Mouse (Mus musculus): Measurements from ENCODE around the gene Fuca2. TPM values are rescaled to one million over a fixed set of nuclear protein-coding genes. Genes with fewer than 3 reads are reported as not detected.

Gene Fuca2
- total and polyA plus RNA-seq, 2 experiments from 2014 or later: 11.3 to 45.7 TPM

- Histone ChIP-seq H3K36me3 (ENCODE audit: insufficient read depth) (no peaks in the 10 kb centered on the region), H3K27me3 (ENCODE audit: insufficient read depth, low read length) (peaks cover 5% of the 10 kb centered on the region), H3K4me2 (ENCODE audit: low read depth) (peak overlapping the region; percentile 99), H3K9me3 (ENCODE audit: low read length) (no peaks in the 10 kb centered on the region), H3K9ac (peak overlapping the region; percentile 66), H3K4me3 (ENCODE audit: low read depth, low read length) (peak overlapping the region; percentile 62), H3K27ac (ENCODE audit: low read depth, low read length) (no peak overlapping the region), H3K4me1 (ENCODE audit: insufficient read depth) (0 out of 2 replicates have a peak, but pooled peaks cover 5% of the 10 kb centered on the region)
- DNase-seq (no peak), ATAC-seq (peak; percentile 2; the same call in 1 of the 2 replicates)
- no peak for TF ChIP-seq CTCF (IDR thresholded peaks at IDR 0.05; ENCODE audit: low read depth)
- WGBS: 15% methylated on average over 17 of the region's 17 CpGs
Observed at GRCm38 (mm10) chr10:13473287-13473832, 26.0 kb upstream of the Fuca2 start.

- H3K36me3 ChIP-seq (ENCODE audit: insufficient read depth): no peaks in the 10 kb centered on the region
- H3K4me2 ChIP-seq (ENCODE audit: low read depth): peak within 1 kb of the TSS; percentile 99
- no peaks in the 10 kb centered on the region for H3K9me3 ChIP-seq (ENCODE audit: low read length)
- H3K27me3 ChIP-seq (ENCODE audit: insufficient read depth, low read length): peaks cover 5% of the 10 kb centered on the region
- H3K4me3 ChIP-seq (ENCODE audit: low read depth, low read length): peak within 1 kb of the TSS; percentile 62
- 0 out of 2 replicates have a peak, but pooled peaks cover 5% of the 10 kb centered on the region for H3K4me1 ChIP-seq (ENCODE audit: insufficient read depth)
- H3K27ac ChIP-seq (ENCODE audit: low read depth, low read length): no peak within 1 kb of the TSS; the same call in 1 of the 2 replicates
- DNase-seq: peak; percentile 26
- no peak for TF ChIP-seq CTCF (IDR thresholded peaks at IDR 0.05; ENCODE audit: low read depth)
- peak; percentile 84 for ATAC-seq
- H3K9ac ChIP-seq: peak within 1 kb of the TSS; percentile 66
- WGBS: 2% methylated on average over 70 of the region's 71 CpGs
Observed at GRCm38 (mm10) chr10:13473833-13474567, 25.3 kb upstream of the Fuca2 start, which contains the start of gene Phactr2. Gene Phactr2, minus strand, starts transcription at chr10:13474412.

GRCm38 (mm10) chr10:13474568-13474955 lies 24.8 kb upstream of the Fuca2 start:
- no peaks in the 10 kb centered on the region for H3K36me3 ChIP-seq (ENCODE audit: insufficient read depth)
- 10% methylated on average over 10 of the region's 10 CpGs for WGBS
- no peak for DNase-seq

GRCm38 (mm10) chr10:13475121-13475520 lies 24.2 kb upstream of the Fuca2 start:
- H3K36me3 ChIP-seq (ENCODE audit: insufficient read depth): no peaks in the 10 kb centered on the region
- H3K9ac ChIP-seq: no peak overlapping the region
- H3K4me3 ChIP-seq (ENCODE audit: low read depth, low read length): no peak overlapping the region
- DNase-seq (no peak), ATAC-seq (no peak)
- no peaks in the 10 kb centered on the region for H3K9me3 ChIP-seq (ENCODE audit: low read length)
- WGBS: 45% methylated on average over 7 of the region's 7 CpGs
- no peak for TF ChIP-seq CTCF (IDR thresholded peaks at IDR 0.05; ENCODE audit: low read depth)
- H3K27ac ChIP-seq (ENCODE audit: low read depth, low read length): no peak overlapping the region
- H3K4me2 ChIP-seq (ENCODE audit: low read depth): no peak overlapping the region
- 0 out of 2 replicates have a peak, but pooled peaks cover 5% of the 10 kb centered on the region for H3K4me1 ChIP-seq (ENCODE audit: insufficient read depth)
- H3K27me3 ChIP-seq (ENCODE audit: insufficient read depth, low read length): peaks cover 5% of the 10 kb centered on the region

More at GRCm38 (mm10) chr10:13474568-13474955, 24.8 kb upstream of the Fuca2 start:
- Histone ChIP-seq H3K9ac (peak overlapping the region; percentile 66), H3K27ac (ENCODE audit: low read depth, low read length) (no peak overlapping the region), H3K4me2 (ENCODE audit: low read depth) (peak overlapping the region; percentile 99), H3K27me3 (ENCODE audit: insufficient read depth, low read length) (peaks cover 5% of the 10 kb centered on the region), H3K4me1 (ENCODE audit: insufficient read depth) (0 out of 2 replicates have a peak, but pooled peaks cover 5% of the 10 kb centered on the region), H3K4me3 (ENCODE audit: low read depth, low read length) (peak overlapping the region; percentile 62), H3K9me3 (ENCODE audit: low read length) (no peaks in the 10 kb centered on the region)
- ATAC-seq: no peak
- TF ChIP-seq CTCF (IDR thresholded peaks at IDR 0.05; ENCODE audit: low read depth): no peak

- H3K27ac ChIP-seq (ENCODE audit: low read depth, low read length): no peak overlapping the region
- TF ChIP-seq CTCF (IDR thresholded peaks at IDR 0.05; ENCODE audit: low read depth): no peak
- H3K9ac ChIP-seq: no peak overlapping the region
- no peaks in the 10 kb centered on the region for H3K9me3 ChIP-seq (ENCODE audit: low read length)
- no peaks in the 10 kb centered on the region for H3K36me3 ChIP-seq (ENCODE audit: insufficient read depth)
- no peak for DNase-seq
- H3K4me1 ChIP-seq (ENCODE audit: insufficient read depth): no peaks in the 10 kb centered on the region
- no peak for ATAC-seq
- H3K4me3 ChIP-seq (ENCODE audit: low read depth, low read length): no peak overlapping the region
- 77% methylated on average over 6 of the region's 6 CpGs for WGBS
- peaks cover 4% of the 10 kb centered on the region; the same call in 1 of the 2 replicates for H3K27me3 ChIP-seq (ENCODE audit: insufficient read depth, low read length)
- H3K4me2 ChIP-seq (ENCODE audit: low read depth): no peak overlapping the region
Observed at GRCm38 (mm10) chr10:13479341-13479740, 20.0 kb upstream of the Fuca2 start.

- DNase-seq (no peak), ATAC-seq (peak; percentile 60; the same call in 1 of the 2 replicates)
- 50% methylated on average over 4 of the region's 4 CpGs for WGBS
- no peaks in the 10 kb centered on the region for H3K9me3 ChIP-seq (ENCODE audit: low read length)
- H3K36me3 ChIP-seq (ENCODE audit: insufficient read depth): no peaks in the 10 kb centered on the region
- H3K9ac ChIP-seq: no peak overlapping the region
- no peak for TF ChIP-seq CTCF (IDR thresholded peaks at IDR 0.05; ENCODE audit: low read depth)
- H3K27ac ChIP-seq (ENCODE audit: low read depth, low read length): no peak overlapping the region
- no peak overlapping the region for H3K4me3 ChIP-seq (ENCODE audit: low read depth, low read length)
- no peaks in the 10 kb centered on the region for H3K4me1 ChIP-seq (ENCODE audit: insufficient read depth)
- H3K27me3 ChIP-seq (ENCODE audit: insufficient read depth, low read length): no peaks in the 10 kb centered on the region
- H3K4me2 ChIP-seq (ENCODE audit: low read depth): no peak overlapping the region
Observed at GRCm38 (mm10) chr10:13485958-13486357, 13.4 kb upstream of the Fuca2 start.

GRCm38 (mm10) chr10:13489671-13490070 lies 9.7 kb upstream of the Fuca2 start:
- H3K4me3 ChIP-seq (ENCODE audit: low read depth, low read length): no peak overlapping the region
- DNase-seq (no peak), ATAC-seq (no peak)
- WGBS: 85% methylated on average over 6 of the region's 6 CpGs
- H3K9me3 ChIP-seq (ENCODE audit: low read length): no peaks in the 10 kb centered on the region
- no peak overlapping the region for H3K4me2 ChIP-seq (ENCODE audit: low read depth)
- no peak overlapping the region for H3K27ac ChIP-seq (ENCODE audit: low read depth, low read length)
- H3K9ac ChIP-seq: no peak overlapping the region
- no peaks in the 10 kb centered on the region for H3K27me3 ChIP-seq (ENCODE audit: insufficient read depth, low read length)
- no peak for TF ChIP-seq CTCF (IDR thresholded peaks at IDR 0.05; ENCODE audit: low read depth)
- H3K4me1 ChIP-seq (ENCODE audit: insufficient read depth): no peaks in the 10 kb centered on the region
- no peaks in the 10 kb centered on the region for H3K36me3 ChIP-seq (ENCODE audit: insufficient read depth)

All from forebrain, postnatal 0 days (tissue).